Mouse (Mus musculus) embryonic stem cell, embryonic (primary cell): ENCODE data around the gene BC049762.

ENCODE experiments used
- CTCF ChIA-PET, 4 experiments: fragments of 300-600 bp in 2 of 4; fragments of 350-600 bp in 2 of 4; sonication (Branson Sonifier 250); formaldehyde crosslinking; loops; one replicate each; lab custom pipeline; 2022; ENCODE audit warnings: inconsistent platforms in 2 of 4; lab: Charles Lee
- POLR2A ChIA-PET, 4 experiments: fragments of 300-600 bp in 2 of 4; fragments of 350-600 bp in 2 of 4; sonication (Branson Sonifier 250); formaldehyde crosslinking; loops; one replicate each; lab custom pipeline; 2022; ENCODE audit warnings: antibody characterized with exemption in 4 of 4, inconsistent platforms in 1 of 4; lab: Charles Lee

BC049762 gene

DNA sequence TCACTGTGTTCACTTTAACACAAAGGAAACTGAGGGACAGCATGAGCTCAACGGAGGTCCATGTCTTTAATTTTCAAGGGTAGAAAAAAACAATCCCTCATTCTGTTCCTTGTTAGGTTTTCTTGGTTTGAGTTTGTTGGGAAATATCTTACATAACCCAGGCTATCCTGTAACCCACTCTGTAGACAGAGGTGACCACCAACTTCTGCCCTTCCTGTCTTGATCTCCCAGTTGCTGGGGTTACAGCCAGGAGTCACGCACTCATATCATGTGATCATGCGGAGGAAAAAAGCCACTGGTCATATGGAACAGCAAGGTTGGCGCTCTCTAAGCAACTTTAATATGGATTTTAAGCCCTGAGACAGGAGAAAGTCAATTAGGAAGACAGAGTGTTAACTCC is 5.8 kb downstream of the BC049762 start:
- CTCF ChIA-PET: no interaction called here

DNA sequence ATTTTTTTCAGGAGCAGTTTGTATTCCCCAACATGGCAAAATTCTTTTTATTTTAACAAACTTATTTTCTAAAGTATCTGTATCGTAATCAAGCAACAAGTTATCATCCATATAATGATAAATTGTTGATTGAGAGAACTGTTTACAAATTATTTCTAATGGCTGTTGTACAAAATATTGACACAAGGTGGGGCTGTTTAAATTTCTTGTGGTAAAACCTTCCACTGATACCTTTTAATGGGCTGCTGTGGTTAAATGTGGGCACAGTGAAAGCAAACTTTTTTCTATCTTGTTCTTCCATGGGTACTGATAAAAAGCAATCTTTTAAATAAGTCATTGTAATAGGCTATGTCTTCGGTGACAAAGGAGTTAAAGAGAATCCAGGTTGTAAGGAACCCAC is 19.9 kb downstream of the BC049762 start:
- ChIA-PET POLR2A (no interaction called here), CTCF (interaction anchor here in 1 of 4 experiments (0.6 kb wide), 1 partner anchor 266 kb away, joined by 3 read pairs; no protein-coding TSS in a partner anchor)

More for the DNA sequence above, 5.8 kb downstream of the BC049762 start:
- POLR2A ChIA-PET: interaction anchor here in 1 of 4 experiments (5.9 kb wide), 1 partner anchor 7 kb away, joined by 26 read pairs; the partner anchor contains the start of gene BC049762

DNA sequence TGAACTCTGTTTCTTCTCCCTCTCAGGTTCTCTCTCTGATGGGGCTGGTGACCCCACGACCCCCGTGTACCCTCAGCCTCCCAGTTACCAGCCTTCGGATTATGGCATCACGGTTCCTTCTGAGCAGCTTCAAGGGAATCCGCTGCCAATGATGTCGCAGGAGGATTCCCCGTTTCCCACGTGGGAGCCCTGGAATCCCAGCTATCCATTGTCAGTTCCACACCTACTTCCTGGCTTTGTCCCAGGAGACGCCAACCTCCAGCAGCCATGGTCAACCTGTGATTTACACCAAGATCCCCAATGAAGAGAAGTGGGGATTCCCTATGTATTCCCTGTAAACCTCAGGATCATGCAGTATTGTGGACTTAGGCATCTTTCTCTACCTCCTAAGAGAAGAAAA is 28.2 kb downstream of the BC049762 start:
- POLR2A ChIA-PET: interaction anchor here in 1 of 4 experiments (1.9 kb wide), 1 partner anchor 15 kb away, joined by 4 read pairs; no protein-coding TSS in a partner anchor
- CTCF ChIA-PET: no interaction called here

DNA sequence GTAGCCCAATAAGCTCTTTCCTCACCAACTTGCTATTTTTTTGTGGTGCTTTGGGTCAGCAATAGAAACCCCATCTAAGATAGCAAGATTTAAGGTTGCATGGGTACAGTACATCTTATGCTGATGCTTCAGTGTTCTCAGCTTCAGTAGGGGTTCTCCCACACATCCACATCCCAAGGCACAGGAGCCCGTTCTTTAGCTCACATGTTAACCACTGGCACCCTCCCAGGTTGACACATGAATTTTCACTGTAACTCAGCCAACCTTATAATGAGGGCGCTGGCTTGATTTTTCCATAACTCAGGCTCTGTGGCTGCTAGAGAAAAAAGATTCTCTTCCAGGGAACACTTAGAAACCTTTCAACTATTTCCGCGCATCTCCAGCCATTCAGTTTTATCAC is 35.7 kb downstream of the BC049762 start:
- CTCF ChIA-PET: interaction anchor here in 3 of 4 experiments (0.7 to 1.7 kb wide), 4 partner anchors 13 to 1027 kb away, joined by 4 to 10 read pairs (median 5); no protein-coding TSS in a partner anchor
- POLR2A ChIA-PET: interaction anchor here in 3 of 4 experiments (0.7 to 2.0 kb wide), 5 partner anchors 35 to 612 kb away, joined by 3 to 7 read pairs (median 4); partner anchors contain the start of genes BC049762 (in 1 of the 3) and Zfp2 (in 1 of the 3)

DNA sequence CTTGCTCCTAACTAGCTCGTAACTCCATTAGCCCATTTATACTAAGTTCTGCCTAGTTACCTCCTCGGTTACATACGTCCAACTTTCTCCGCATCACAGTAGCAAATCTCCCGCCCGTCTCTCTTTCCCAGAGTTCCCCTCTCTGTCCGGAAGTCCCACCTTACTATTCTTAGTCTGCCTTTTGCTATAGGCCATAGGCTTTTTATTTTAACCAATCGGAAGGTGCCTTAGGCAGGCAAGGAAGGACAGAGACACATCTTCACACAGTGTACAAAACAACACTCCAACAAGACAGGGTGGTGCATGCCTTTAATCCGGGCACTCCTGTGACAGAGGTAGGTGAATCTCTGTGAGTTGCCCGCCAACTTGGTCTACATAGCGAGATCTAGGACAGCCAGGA is 42.5 kb downstream of the BC049762 start, which contains the start of gene Gm12569:
TSS of gene Gm12569 (plus strand) at position 166 of the 400 bp plus-strand sequence.
- POLR2A ChIA-PET: interaction anchor here in 3 of 4 experiments (0.7 to 2.3 kb wide), 23 partner anchors 9 to 631 kb away, joined by 3 to 34 read pairs (median 3); partner anchors contain the start of genes BC049762 (in 3 of the 3), Clk4 (in 2 of the 3), 0610009B22Rik (in 1 of the 3) and Hnrnpab (in 1 of the 3)
- CTCF ChIA-PET: interaction anchor here in 1 of 4 experiments (0.6 kb wide), 1 partner anchor 618 kb away, joined by 3 read pairs; the partner anchor contains the start of gene Adamts2

DNA sequence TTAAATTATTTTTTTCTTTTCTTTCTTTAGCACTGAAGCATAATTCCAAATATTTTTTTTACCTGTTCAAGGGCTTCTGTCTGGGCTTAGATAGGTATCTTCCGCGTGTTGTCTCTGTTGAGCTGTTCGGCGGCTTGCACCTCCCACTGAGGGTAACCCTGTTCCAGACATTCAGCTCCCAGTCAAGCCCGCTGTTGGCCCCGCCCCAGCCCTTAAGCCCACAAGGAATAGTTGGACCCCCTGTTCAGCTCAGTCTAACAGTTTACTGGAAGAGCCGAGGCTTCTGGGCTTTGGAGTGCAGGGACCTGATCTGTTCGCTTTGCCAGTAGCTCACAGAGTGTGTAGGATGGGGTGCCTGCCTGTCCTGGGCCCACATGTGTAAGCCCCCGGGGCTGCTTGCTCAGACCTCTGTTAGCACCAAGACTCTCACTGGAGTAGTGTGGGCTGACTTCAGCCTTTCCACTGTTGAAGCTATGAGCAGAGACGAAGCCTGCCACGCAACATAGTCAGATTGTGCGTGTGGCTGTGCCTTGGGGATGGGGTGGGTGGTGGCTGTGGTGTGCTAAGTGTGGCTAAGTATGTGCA is 43.4 kb downstream of the BC049762 start:
- ChIA-PET CTCF (interaction anchor here in 2 of 4 experiments (0.6 to 1.1 kb wide), 3 partner anchors 46 to 618 kb away, joined by 3 to 4 read pairs (median 3); partner anchors contain the start of gene Adamts2 (in 1 of the 2)), POLR2A (interaction anchor here in 3 of 4 experiments (0.6 to 2.3 kb wide), 36 partner anchors 8 to 630 kb away, joined by 3 to 34 read pairs (median 4); partner anchors contain the start of genes BC049762 (in 3 of the 3), Clk4 (in 2 of the 3), 0610009B22Rik (in 1 of the 3) and Col23a1 (in 1 of the 3))

DNA sequence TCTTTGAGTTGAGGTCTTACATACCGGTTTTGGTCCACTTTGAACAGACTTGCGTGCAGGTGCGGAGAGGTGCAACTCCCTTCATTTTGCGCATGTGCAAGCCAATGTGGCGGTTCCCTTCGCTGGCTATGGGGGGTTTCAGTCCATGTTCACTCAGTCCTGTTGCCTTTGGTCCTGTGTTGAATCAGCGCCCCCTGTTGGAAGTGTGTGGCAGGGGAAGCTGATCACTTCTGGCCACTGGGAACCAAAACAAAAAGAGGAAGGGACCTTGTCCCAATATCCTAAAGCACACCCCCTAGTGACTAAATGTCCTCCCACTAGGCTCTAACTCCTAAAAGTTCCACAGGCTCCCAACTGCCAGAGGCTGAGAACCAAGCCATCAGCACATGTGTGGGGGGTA is 48.8 kb downstream of the BC049762 start:
- ChIA-PET POLR2A (interaction anchor here in 3 of 4 experiments (0.5 to 1.9 kb wide), 7 partner anchors 49 to 388 kb away, joined by 3 to 10 read pairs (median 4); partner anchors contain the start of genes BC049762 (in 2 of the 3) and Phykpl (in 1 of the 3)), CTCF (interaction anchor here in 3 of 4 experiments (0.6 to 1.9 kb wide), 15 partner anchors 9 to 326 kb away, joined by 3 to 11 read pairs (median 4); partner anchors contain the start of gene BC049762 (in 1 of the 3))

DNA sequence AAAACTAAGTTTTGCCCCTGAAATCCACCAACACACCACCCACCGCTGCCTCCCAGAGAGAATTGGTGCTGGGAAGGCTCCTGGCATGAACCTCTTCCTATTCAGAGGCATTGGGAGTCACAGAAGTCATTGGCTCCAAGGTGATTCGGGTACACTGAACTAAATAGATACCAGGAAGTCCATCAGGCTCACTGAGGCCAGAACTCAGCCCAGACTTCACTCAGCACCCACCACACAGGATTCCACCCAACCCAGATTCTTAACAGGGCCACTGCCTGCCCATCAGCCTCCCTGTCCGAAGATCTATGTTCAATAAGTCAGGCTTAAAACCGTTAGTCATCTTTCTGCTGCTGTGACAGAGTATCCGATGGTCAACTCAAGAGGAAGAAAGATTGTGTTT is 51.4 kb downstream of the BC049762 start:
- POLR2A ChIA-PET: interaction anchor here in 1 of 4 experiments (0.6 kb wide), 1 partner anchor 8 kb away, joined by 3 read pairs; no protein-coding TSS in a partner anchor
- CTCF ChIA-PET: no interaction called here

DNA sequence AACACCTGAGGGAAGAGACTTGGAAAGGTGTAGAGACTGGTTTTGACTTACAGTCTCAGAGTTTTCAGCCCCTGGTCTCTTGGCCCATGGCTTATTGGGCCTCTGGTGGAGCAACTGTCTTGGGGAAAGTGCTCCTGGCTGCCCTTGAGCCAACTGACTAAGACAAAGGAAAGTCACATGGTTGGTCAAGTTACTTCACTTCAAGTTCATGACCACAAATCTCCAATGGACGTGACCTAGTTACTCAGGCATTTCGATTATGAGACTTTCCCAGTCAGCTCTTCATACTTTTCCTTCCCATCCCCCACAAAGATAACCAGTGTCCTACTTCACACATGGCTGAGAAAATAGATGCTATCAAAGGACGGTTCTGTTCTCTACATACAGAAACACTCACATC is 55.1 kb downstream of the BC049762 start:
- ChIA-PET POLR2A (interaction anchor here in 1 of 4 experiments (2.4 kb wide), 1 partner anchor 11 kb away, joined by 14 read pairs; the partner anchor contains the start of gene Gm12569), CTCF (no interaction called here)
